Mouse (Mus musculus) limb, embryonic 12.5 days (tissue): ENCODE results near the gene Fscn1. TPM values are rescaled to one million over a fixed set of nuclear protein-coding genes. Genes with fewer than 3 reads are reported as not detected.

Source experiments
- ATAC-seq: fragments of 200-750 bp; cut with Nextera tagmentation; 2 replicates; pipeline ENCODE4 v1.8.0; 2017; ENCODE audit warnings: low read depth, moderate TSS enrichment; ENCODE audit not compliant: insufficient number of reproducible peaks, insufficient read depth, low FRiP score, low TSS enrichment
- H3K27ac ChIP-seq: fragments of 300-500 bp; sonication (generic); 2 replicates; pipeline ENCODE4 v1.5.1; 2016; ENCODE audit warnings: mild to moderate bottlenecking, moderate library complexity
- H3K27me3 ChIP-seq: fragments of 300-500 bp; sonication (generic); 2 replicates; pipeline ENCODE4 v1.6.1; 2016; ENCODE audit warnings: mild to moderate bottlenecking, moderate library complexity
- H3K36me3 ChIP-seq: fragments of 300-500 bp; sonication (generic); 2 replicates; pipeline ENCODE4 v1.6.1; 2016; ENCODE audit warnings: mild to moderate bottlenecking, moderate library complexity
- H3K4me1 ChIP-seq: fragments of 300-500 bp; sonication (generic); replicated peaks from 2 replicates; pipeline ENCODE4 v1.6.1; 2016
- H3K4me2 ChIP-seq: fragments of 300-500 bp; sonication (generic); 2 replicates; pipeline ENCODE4 v1.6.1; 2016; ENCODE audit warnings: mild to moderate bottlenecking, moderate library complexity
- H3K4me3 ChIP-seq: fragments of 300-500 bp; sonication (generic); replicated peaks from 2 replicates; pipeline ENCODE4 v1.5.1; 2016; ENCODE audit warnings: mild to moderate bottlenecking
- H3K9ac ChIP-seq: fragments of 300-500 bp; sonication (generic); replicated peaks from 2 replicates; pipeline ENCODE4 v1.6.1; 2016; ENCODE audit warnings: mild to moderate bottlenecking, moderate library complexity
- H3K9me3 ChIP-seq: fragments of 300-500 bp; sonication (generic); 2 replicates; pipeline ENCODE4 v1.6.1; 2016; ENCODE audit warnings: mild to moderate bottlenecking, moderate library complexity
- WGBS: fragments of 180-500 bp; shearing (Covaris S2); methylation state at CpG from one replicate; pipeline ENCODE4 v1.1.7; 2016; 5-methylcytosine and 5-hydroxymethylcytosine counted together
- polyA plus RNA-seq: library from polyadenylated mRNA; unstranded; fragments of >200 nt; fragmentation: Nextera tagmentation; extraction: Ambion mirVana; gene quantifications from 2 replicates; pipeline ENCODE4 v1.2.1, GENCODE M21; 2016

Fscn1 gene
- polyA plus RNA-seq = 576 and 587 TPM in 2 replicates

DNA sequence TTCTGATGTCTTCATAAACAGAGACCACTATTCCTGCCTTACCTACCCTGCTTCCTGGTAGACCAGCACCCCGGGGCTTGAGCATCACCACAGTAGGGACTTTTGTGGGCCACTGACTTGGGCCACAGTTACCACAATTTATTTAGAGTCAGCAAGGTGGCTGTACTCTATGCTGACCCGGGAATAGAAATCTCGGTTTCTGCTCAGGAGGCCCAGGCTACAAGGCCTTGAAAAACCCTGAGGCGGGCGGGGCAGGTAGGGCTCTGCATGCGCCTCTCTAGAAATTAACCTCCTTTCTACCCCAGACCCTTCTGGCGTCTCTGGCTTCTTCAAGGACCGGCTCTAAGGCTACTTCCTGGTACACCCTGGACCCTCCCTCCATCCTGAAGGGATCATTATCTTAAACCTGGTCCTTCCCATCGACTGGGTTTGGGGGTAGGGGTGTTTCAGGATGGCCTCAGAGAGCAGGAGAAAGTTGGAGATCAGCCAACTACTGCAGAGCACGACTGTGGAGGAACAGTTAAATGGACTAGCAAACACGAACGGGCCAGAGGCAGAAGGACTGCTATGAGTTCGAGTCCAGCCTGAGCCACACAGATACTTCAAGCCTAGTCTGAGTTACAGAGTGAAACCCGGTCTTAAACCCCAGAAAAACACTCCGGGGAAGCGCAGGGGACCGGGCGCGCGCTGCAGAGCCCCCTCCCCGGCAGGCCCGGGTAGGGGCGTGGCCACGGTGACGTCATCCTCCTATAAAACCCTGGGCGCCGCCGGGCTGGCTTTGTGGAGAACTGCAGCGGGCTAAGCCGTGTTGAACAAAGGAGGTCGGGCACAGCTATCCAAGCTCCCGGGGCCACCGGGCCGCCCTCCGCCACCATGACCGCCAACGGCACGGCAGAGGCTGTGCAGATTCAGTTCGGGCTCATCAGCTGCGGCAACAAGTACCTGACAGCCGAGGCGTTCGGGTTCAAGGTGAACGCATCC, at the start of gene Fscn1:
Gene Fscn1, plus strand, starts transcription at position 768 of the 981 bp plus-strand sequence.
- peak; percentile 64 for ATAC-seq
- peaks cover 26% of the 10 kb centered on the region for H3K4me1 ChIP-seq
- 7% methylated on average over 44 of the region's 44 CpGs for WGBS

DNA sequence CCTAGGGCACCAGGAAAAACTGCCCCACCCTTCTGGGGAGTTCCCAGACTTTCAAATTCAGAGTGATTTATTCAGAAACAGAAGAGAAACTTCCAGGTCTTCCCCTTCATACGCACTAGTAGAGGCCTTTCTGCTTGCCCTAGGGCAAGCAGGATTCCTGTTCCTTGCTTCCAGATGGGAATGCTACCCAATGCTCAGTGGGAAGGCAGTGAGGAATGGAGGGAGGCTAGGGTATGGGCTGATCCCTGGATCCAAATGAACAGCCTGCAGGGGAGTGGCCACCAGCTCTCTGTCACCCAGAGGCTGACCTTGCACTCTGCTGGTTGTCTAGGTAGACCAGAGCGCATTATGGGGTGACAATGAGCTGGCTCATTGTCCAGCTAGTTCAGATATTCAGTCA, 48.5 kb upstream of the Fscn1 start:
- no peak for ATAC-seq
- no peaks in the 10 kb centered on the region for H3K27me3 ChIP-seq
- 79% methylated on average over 2 of the region's 2 CpGs for WGBS

More for the DNA sequence above, at the start of gene Fscn1:
- peak within 1 kb of the TSS; percentile 100 for H3K9ac ChIP-seq
- peak within 1 kb of the TSS; percentile 99 for H3K4me3 ChIP-seq
- H3K27ac ChIP-seq = peak within 1 kb of the TSS; percentile 98
- H3K36me3 ChIP-seq = peaks cover 13% of the 10 kb centered on the region
- H3K9me3 ChIP-seq = no peaks in the 10 kb centered on the region
- H3K4me2 ChIP-seq = peak within 1 kb of the TSS; percentile 98
- H3K27me3 ChIP-seq = no peaks in the 10 kb centered on the region

DNA sequence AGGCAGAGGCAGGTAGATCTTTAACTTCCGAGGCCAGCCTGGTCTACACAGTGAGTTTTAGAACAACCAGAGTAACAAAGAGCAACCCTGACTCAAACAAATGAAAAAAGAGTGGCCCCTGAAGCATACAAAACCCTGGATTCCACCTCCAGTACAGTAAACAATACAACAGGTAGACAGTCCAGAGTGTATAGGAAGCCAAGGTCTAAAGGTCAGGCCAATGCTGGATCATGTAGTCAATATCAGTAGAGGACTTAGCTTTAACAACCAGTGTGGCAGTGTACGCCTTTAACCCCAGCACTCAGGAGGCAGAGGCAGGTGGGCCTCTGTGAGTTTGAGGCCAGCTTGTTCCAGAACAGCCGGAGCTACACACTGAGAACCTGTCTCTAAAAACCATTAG, 47.8 kb upstream of the Fscn1 start:
- ATAC-seq = no peak
- Histone ChIP-seq H3K9me3 (no peaks in the 10 kb centered on the region), H3K4me1 (peaks cover 29% of the 10 kb centered on the region), H3K36me3 (no peaks in the 10 kb centered on the region), H3K9ac (no peak overlapping the region), H3K27me3 (no peaks in the 10 kb centered on the region), H3K4me3 (no peak overlapping the region), H3K4me2 (no peak overlapping the region), H3K27ac (no peak overlapping the region)
- 95% methylated on average over 3 of the region's 3 CpGs for WGBS

More for the DNA sequence above, 48.5 kb upstream of the Fscn1 start:
- Histone ChIP-seq H3K27ac (no peak overlapping the region), H3K4me3 (no peak overlapping the region), H3K4me1 (peaks cover 34% of the 10 kb centered on the region), H3K9me3 (no peaks in the 10 kb centered on the region), H3K36me3 (no peaks in the 10 kb centered on the region), H3K4me2 (no peak overlapping the region), H3K9ac (no peak overlapping the region; the same call in 1 of the 2 replicates)

DNA sequence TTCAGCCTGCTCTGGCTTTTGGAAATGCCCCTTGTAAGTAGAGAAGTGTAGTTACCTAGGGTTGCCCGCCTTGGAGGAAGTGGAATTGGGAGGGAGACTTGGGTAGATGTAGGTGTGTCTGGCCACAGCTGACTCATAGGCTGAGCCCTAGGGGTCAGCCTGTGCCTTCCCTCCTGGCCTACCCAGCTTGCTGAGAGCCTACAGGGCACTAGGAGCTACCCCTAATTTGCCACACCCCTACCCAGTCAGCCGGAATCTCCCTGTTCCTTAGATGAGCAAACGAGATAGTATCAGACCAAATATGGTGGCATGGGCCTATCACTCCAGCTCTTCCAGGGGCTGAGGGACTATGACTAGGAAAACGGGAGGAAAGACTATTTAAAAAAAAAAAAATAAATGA, 47.4 kb upstream of the Fscn1 start:
- ATAC-seq = no peak
- Histone ChIP-seq H3K4me2 (no peak overlapping the region), H3K9me3 (no peaks in the 10 kb centered on the region), H3K4me3 (no peak overlapping the region), H3K27ac (no peak overlapping the region), H3K27me3 (no peaks in the 10 kb centered on the region), H3K9ac (no peak overlapping the region), H3K36me3 (no peaks in the 10 kb centered on the region), H3K4me1 (peaks cover 25% of the 10 kb centered on the region)
- WGBS = 81% methylated on average over 4 of the region's 4 CpGs

DNA sequence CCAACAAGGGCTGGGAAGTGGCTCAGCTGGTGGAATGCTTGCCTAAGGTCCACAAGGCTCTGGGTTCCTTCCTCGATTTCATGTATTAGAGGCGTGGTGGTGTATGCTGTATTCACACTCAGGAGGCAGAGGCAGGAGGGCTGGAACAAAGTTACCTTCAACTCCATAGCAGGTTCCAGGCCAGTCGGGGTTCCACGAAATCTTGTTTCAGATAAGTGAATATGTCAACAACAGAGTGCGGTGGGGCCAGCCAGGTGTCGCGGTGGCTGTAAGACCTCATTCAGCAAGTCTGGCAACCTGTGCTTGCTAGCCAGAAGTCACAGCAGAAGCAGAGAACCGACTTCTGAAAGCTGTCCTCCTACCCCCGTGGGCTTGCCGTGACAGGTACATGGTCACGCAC, 44.9 kb upstream of the Fscn1 start:
- no peak overlapping the region for H3K9ac ChIP-seq
- WGBS = 88% methylated on average over 11 of the region's 11 CpGs

DNA sequence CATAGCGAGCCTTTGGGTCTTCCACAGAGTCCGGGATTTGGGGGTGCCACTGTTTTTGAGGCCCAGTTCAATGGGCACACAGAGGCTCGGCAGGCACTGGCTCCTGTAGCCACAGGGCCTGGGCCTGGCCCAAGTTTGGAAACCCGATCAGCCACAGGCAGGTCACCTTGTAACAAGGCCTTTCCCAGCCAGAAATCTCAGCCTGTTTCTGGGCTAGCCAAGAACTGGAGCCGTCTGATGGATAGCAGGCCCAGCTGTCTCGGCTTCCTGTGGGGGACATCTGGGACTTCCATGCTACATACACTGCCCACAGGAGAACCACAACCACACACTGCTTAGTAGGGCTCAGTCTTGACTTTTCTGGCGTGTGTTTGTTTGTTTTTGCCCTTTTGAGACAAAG, 43.5 kb upstream of the Fscn1 start:
- Histone ChIP-seq H3K27ac (no peak overlapping the region), H3K36me3 (no peaks in the 10 kb centered on the region), H3K9me3 (no peaks in the 10 kb centered on the region), H3K4me2 (no peak overlapping the region), H3K4me1 (0 out of 2 replicates have a peak, but pooled peaks cover 4% of the 10 kb centered on the region), H3K27me3 (no peaks in the 10 kb centered on the region), H3K4me3 (no peak overlapping the region), H3K9ac (0 out of 2 replicates have a peak overlapping the region, but pooled peaks have one; percentile 14)
- no peak for ATAC-seq
- WGBS = 73% methylated on average over 7 of the region's 7 CpGs

More for the DNA sequence above, 44.9 kb upstream of the Fscn1 start:
- Histone ChIP-seq H3K4me3 (no peak overlapping the region), H3K4me2 (no peak overlapping the region), H3K27me3 (no peaks in the 10 kb centered on the region), H3K27ac (no peak overlapping the region), H3K9me3 (no peaks in the 10 kb centered on the region), H3K4me1 (no peaks in the 10 kb centered on the region), H3K36me3 (no peaks in the 10 kb centered on the region)
- ATAC-seq = no peak

DNA sequence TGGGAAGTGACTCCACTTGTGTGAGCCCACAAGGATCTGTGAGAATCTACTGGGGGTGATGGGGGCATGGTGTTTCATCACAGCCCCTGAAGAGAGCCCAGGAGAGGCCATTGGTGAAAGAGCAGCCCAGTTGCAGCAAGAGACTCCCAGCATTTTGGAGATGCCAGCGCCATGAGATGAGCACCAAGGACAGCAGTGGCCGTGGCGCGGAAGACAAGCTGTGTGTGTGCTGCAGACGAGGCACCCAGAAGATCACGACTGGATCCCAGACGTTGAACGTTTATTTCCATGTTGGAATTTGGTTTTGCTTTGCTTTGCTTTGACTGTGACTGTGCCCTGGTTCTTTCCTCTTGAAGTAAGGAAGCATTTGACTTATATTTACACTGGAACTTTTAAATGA, 42.7 kb upstream of the Fscn1 start:
- no peak for ATAC-seq
- no peaks in the 10 kb centered on the region for H3K9me3 ChIP-seq
- H3K4me1 ChIP-seq = 0 out of 2 replicates have a peak, but pooled peaks cover 4% of the 10 kb centered on the region
- no peaks in the 10 kb centered on the region for H3K36me3 ChIP-seq
- H3K4me3 ChIP-seq = no peak overlapping the region
- no peaks in the 10 kb centered on the region for H3K27me3 ChIP-seq
- no peak overlapping the region for H3K9ac ChIP-seq
- WGBS = 92% methylated on average over 8 of the region's 8 CpGs
- H3K4me2 ChIP-seq = no peak overlapping the region
- H3K27ac ChIP-seq = no peak overlapping the region

DNA sequence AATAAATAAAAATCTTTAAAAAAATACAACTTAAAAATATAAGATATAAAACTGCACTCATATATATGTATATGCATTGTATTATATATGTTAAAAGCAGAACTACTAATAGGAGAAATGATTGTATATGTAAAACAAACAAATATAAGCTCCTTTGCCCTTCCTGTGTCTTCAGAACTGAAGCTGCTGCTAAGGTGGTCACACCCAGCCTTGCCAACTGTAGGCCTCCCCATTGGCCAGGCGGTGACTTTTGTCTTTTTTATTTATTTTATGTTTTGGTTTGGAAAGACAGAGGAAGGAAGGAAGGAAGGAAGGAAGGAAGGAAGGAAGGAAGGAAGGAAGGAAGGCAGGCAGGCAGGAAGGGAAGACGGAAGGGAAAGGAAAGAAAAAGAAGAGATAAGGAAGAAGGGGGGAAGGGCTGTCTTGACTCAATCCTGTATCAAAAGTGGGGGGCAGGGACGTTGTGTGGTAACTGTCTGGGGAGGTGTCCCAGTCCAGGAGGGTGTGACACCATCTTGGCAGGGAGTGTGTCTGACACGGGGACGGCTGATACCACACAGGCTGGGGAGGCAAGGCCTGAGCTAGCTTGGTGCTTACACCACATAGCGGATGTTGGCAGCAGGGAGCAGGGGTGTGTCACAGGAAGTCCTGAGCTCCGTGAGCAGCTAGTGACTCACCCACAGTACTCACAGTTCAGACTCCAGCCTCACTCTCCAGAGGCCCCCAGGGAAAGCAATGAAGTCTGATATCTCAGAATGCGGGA, 39.7 kb upstream of the Fscn1 start:
- ATAC-seq = no peak
- no peaks in the 10 kb centered on the region for H3K36me3 ChIP-seq
- 61% methylated on average over 8 of the region's 8 CpGs for WGBS

DNA sequence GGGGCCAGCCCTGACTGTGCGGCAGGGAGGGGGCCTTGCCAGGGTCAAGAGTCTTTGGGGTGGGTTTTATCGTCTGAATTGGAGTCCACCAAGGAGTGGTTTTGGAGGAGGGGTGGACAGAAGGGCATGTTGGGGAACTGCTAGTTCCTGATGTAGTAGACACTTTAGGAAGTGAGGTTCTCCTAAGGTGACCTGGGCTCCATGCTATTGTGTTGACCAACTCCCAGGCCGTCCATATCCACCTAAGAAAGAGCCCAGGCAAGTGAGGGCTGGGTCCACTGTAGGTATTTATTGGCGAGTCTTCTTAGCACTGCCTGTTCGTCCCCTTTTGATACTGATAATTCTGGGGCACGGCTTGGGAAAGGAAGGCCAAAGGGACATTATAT, 39.1 kb upstream of the Fscn1 start:
- no peak overlapping the region for H3K9ac ChIP-seq
- ATAC-seq = no peak
- H3K9me3 ChIP-seq = no peaks in the 10 kb centered on the region

More for the DNA sequence above, 39.7 kb upstream of the Fscn1 start:
- H3K9me3 ChIP-seq = no peaks in the 10 kb centered on the region
- no peak overlapping the region for H3K27ac ChIP-seq
- no peak overlapping the region for H3K9ac ChIP-seq
- no peaks in the 10 kb centered on the region for H3K27me3 ChIP-seq
- no peak overlapping the region for H3K4me3 ChIP-seq
- no peak overlapping the region for H3K4me2 ChIP-seq
- H3K4me1 ChIP-seq = 0 out of 2 replicates have a peak, but pooled peaks cover 4% of the 10 kb centered on the region

DNA sequence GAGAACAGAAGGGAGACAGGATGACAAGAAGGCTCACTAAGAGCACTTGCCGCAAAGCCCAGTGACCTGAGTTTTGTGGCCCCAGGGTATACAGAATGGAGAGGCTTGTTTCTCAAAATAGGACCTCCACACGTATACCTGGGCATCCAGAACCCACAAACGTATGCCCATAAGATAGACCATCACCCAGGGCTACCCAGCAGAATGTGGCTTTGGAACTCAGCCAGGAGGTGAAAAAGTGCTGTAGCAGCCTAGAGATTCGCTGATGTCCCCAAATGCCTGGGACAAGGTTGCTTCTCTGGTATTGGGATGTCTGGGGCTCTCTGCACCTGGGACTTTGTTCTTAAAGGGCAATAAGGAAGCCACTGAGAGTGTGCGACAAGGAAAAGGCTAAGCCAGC, 37.9 kb upstream of the Fscn1 start:
- no peak for ATAC-seq
- Histone ChIP-seq H3K27ac (no peak overlapping the region), H3K9me3 (no peaks in the 10 kb centered on the region), H3K9ac (no peak overlapping the region), H3K4me2 (no peak overlapping the region), H3K4me1 (peaks cover 14% of the 10 kb centered on the region), H3K27me3 (no peaks in the 10 kb centered on the region), H3K4me3 (no peak overlapping the region), H3K36me3 (no peaks in the 10 kb centered on the region)
- 81% methylated on average over 5 of the region's 5 CpGs for WGBS

More for the DNA sequence above, 39.1 kb upstream of the Fscn1 start:
- Histone ChIP-seq H3K27ac (no peak overlapping the region), H3K27me3 (no peaks in the 10 kb centered on the region), H3K4me1 (peaks cover 6% of the 10 kb centered on the region; the same call in 1 of the 2 replicates), H3K36me3 (no peaks in the 10 kb centered on the region), H3K4me3 (no peak overlapping the region), H3K4me2 (no peak overlapping the region)
- WGBS = 79% methylated on average over 6 of the region's 6 CpGs

DNA sequence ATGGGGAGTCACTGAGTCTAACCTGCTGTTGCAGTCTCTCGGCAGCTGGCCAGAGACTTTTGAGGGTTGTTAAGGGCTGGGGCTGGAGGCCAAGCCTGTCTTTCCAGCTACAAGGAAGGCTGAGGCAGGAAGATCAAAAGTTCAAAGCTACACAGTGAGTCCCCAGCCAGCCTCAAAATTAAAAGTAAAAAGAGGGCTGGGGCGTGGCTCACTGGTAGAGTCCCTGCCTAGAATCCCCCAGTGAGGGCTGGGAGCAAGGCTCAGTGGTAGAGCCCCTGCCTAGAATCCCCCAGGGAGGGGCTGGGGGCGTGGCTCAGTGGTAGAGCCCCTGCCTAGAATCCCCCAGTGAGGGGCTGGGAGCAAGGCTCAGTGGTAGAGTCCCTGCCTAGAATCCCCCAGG, 36.4 kb upstream of the Fscn1 start:
- ATAC-seq = no peak
- H3K9ac ChIP-seq = no peak overlapping the region
- H3K9me3 ChIP-seq = no peaks in the 10 kb centered on the region
- WGBS = 80% methylated on average over 3 of the region's 3 CpGs
- peaks cover 14% of the 10 kb centered on the region for H3K4me1 ChIP-seq
- H3K4me3 ChIP-seq = no peak overlapping the region
- H3K36me3 ChIP-seq = no peaks in the 10 kb centered on the region
- no peak overlapping the region for H3K4me2 ChIP-seq
- H3K27ac ChIP-seq = no peak overlapping the region
- H3K27me3 ChIP-seq = no peaks in the 10 kb centered on the region; the same call in 1 of the 2 replicates
